Mouse (Mus musculus) testis, adult 2 months (tissue): ENCODE data around the gene Abcc9.

Experiments
- CTCF ChIP-seq: fragments of 200-500 bp; IDR thresholded peaks from 2 replicates; pipeline ENCODE4 v1.5.1; 2012; ENCODE audit warnings: low read depth, mild to moderate bottlenecking, inconsistent platforms, low read length, moderate library complexity; ENCODE audit not compliant: control insufficient read depth, insufficient read depth, insufficient replicate concordance
- POLR2A ChIP-seq: fragments of 200-500 bp; IDR thresholded peaks from 2 replicates; pipeline ENCODE4 v1.6.1; 2012; ENCODE audit warnings: low read depth, mild to moderate bottlenecking, inconsistent platforms, low read length, moderate library complexity; ENCODE audit not compliant: control insufficient read depth

DNA sequence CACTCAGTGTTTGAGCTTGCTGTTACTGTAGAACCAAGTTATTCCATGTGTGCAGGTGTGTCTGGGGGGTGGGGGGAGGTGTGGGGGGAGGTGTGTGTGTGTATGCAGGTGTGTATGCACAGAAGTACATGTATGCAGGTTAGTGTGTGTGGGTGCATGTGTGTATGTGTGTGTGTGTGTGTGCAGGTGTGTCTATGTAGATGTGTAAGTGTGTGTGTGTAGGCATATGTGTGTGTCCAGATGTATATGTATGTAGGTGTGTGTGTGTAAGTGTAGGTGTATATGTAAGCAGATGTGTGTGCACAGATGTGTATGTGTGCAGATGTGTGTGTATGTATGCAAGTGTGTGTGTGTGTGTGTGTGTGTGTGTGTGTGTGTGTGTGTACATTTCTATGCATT lies 66.9 kb downstream of the Abcc9 start:
- TF ChIP-seq CTCF (no peak), POLR2A (no peak)
